Mouse (Mus musculus): ENCODE measurements around the gene Ttc5.
"Not testable (repeated sequence)": the region's sequence is repeated elsewhere in the genome, so short reads cannot be mapped to it uniquely, and the experiment has no call there.

Gene Ttc5

DNA sequence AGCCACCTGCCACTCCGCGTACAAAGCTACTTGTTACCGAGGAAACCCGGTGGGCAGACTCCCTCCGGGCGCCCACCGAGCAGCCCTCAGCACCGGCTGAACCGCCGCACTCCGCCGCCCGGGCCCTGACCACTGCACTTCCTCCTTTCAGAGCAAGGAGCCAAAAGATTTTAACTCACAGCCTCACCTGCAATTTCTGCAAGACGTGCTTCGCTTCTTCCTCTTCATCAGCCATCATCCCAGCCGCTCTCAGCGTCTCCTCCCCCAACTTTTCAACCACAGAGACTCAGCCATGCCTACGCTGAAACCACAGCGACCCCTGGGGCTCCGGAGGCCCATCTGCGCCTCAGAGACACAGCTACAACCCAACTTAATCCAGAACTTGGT, at the start of gene Ttc5:
Ttc5 (minus strand) TSS at position 269 of the 387 bp plus-strand sequence.
- DNase-seq (ENCODE audit: low read depth, low spot score) = peak; percentile 82

DNA sequence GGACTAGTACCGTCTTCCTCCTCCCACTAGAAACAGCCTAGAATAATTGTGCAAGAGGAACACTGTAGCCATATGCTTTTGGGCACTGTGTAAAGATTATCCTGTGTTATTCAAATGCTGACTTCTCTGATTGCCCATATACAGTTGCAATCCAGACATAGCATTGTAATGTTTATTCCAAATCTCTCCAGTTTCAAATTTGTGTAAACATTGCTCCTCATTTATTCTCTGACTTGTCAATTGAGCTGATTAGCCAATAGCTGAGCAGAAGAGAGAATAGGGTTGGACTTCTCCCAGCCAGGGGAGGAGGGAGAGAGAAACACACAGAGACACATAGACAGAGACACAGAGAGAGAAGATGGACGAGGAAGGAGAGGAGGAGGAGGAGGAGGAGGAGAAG, 49.1 kb upstream of the Ttc5 start:
- DNase-seq (ENCODE audit: low read depth, low spot score) = no peak

- no peak for DNase-seq (ENCODE audit: low read depth, low spot score)
Measured at GRCm38 (mm10) chr14:50833964-50834363, 48.6 kb upstream of the Ttc5 start.

DNA sequence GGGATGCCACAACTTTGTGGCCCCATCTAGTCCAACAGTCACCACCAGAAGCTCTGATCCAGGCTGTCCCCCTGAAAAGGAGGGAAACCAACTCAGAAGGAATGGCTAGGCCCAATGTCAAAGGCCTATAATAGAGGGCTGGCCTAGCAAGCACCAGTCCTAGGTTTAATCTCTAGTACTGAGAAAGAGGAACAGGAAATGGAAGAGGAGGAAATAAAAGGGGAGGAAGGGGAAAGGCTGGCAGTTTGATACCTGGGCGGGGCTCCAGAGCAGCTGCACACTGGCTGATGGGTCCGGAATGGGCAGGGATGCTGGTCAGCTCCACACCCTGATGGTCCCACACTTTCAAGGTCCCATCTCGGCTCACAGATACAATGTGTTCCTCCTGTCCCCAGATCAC, 44.6 kb upstream of the Ttc5 start:
- DNase-seq (ENCODE audit: low read depth, low spot score) = no peak

- DNase-seq (ENCODE audit: low read depth, low spot score) = peak; percentile 54
Measured at GRCm38 (mm10) chr14:50826579-50826978, 41.3 kb upstream of the Ttc5 start.

DNA sequence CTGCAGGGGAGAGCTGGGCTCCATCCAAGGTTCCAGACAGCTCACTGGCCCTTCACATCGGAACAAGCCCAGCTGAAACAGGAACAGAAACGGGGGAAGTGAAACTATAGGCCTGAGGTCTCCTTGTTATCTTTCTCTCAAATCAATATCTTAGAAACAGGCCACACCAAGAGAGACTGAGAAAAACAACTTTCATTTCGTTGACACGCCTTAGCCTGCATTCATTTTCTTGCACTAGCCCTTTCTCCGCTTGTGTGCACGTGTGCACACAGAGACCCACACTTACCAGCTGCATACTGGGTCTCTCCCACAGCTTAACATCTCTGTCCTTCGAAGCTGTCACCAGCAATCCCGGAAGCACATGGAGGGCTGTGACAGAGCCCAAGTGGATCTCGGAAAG, 38.9 kb upstream of the Ttc5 start:
- DNase-seq (ENCODE audit: low read depth, low spot score) = peak; percentile 28

DNA sequence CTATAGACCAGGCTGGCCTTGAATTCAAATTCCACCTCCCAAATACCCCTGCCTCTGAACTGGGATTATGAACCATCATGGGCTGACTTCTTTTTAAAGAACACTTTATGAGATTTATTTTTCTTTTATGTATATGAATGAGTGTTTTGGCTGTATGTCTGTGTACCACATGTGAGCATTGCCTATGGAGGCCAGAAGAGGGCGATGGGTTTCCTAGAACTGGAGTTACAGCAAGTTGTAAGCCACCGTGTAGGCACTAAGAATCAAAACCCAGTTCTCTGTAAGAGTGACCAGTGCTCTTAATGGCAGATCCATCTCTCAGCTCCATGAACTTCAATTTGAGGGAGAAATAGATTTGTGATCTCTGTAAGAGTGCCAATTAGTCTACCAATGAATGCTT, 37.9 kb upstream of the Ttc5 start:
- DNase-seq (ENCODE audit: low read depth, low spot score) = no peak

GRCm38 (mm10) chr14:50813060-50813459, 27.7 kb upstream of the Ttc5 start:
- DNase-seq (ENCODE audit: low read depth, low spot score) = no peak

GRCm38 (mm10) chr14:50807487-50808072, 22.3 kb upstream of the Ttc5 start, which contains the start of the genes Ccnb1ip1 and Parp2:
Gene Ccnb1ip1, minus strand, starts transcription at chr14:50807732.
Gene Parp2, plus strand, starts transcription at chr14:50807841.
- peak; percentile 99 for DNase-seq (ENCODE audit: low read depth, low spot score)

DNA sequence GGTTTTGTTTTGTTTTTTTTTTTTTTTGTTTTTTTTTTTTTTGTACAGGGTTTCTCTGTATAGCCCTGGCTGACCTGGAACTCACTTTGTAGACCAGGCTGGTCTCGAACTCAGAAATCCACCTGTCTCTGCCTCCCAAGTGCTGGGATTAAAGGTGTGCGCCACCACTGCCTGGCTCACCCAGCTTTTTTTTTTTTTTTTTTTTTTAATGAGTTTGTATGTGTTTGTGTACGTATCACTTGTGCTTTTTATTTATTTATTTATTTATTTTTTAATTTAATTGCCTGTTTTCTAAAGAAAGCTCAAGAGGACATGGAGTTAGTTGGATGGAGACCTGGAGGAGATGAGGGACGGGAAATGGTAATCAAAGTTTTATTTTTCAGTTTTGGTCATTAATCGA, 21.1 kb upstream of the Ttc5 start:
- not testable (repeated sequence) for DNase-seq (ENCODE audit: low read depth, low spot score)

DNA sequence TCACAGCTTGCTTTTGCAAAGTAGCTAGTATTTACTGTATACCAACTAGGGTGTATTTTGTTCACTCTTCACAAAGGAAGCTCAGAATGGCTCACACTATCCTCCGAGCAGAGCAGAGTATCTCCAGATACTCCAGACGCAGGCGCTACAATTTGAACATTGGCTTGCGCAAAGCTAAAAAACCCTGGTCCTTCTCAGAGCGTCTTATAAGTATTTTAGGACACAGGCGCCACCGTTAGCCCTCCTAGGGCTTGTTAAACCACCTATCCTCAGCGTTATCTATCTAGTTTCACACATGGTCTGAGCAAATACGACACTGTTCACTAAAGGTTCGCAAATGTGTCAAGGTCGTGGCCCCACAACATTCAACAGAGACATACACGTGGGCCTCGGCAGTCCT, 19.4 kb upstream of the Ttc5 start:
- no peak for DNase-seq (ENCODE audit: low read depth, low spot score)

DNA sequence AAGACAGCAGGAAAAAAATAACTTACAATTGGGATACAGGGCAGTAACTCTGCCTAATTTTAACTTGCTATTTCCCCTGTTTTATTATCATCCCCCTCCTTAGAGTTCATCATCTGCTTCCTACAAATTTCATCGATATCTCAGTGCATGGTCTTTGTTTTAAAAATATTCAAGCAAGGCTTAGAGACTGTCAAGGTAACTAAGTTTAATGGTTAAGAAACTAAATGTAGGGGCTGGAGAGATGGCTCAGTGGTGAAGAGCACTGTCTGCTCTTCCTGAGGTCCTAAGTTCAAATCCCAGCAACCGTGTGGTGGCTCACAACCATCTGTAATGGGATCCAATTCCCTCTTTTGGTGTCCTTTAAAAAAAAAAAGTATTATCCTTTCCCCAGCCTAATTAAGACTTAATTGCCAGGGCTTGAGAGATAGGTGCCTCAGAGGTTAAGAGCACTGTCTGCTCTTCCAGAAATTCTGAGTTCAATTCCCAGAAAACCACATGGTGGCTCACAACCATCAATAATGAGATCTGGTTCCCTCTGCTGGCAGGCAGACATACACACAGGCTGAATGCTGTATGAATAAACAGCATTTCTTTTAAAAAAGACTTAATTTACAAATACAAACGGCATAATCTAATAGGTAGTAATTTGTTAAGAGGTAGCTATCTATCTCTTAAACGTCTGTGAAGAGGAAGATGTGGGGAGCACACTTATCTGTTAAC, 17.7 kb upstream of the Ttc5 start:
- no peak for DNase-seq (ENCODE audit: low read depth, low spot score)

- DNase-seq (ENCODE audit: low read depth, low spot score) = no peak
Measured at GRCm38 (mm10) chr14:50802441-50802840, 17.1 kb upstream of the Ttc5 start.

- DNase-seq (ENCODE audit: low read depth, low spot score) = no peak
Measured at GRCm38 (mm10) chr14:50799502-50800259, 14.4 kb upstream of the Ttc5 start.

- DNase-seq (ENCODE audit: low read depth, low spot score) = no peak
Measured at GRCm38 (mm10) chr14:50798512-50798911, 13.2 kb upstream of the Ttc5 start.

DNA sequence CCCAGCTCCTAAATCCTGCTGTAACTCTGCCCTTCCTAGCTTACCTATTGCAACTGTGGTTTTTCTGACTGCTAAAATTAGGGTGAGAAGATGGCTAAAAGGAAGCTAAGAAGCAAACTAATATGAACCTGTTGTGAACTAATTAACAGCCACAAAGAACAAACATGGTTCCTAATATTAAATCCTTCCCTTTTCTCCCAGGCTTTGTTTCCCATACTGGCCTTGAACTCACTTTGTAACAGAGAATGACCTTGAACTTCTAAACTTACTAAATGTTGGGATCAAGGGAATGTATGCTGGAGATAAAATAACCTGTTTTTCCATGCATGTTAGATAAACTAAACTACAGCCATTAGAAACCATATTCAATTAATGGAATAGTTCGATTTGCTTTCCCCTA, 11.1 kb upstream of the Ttc5 start:
- DNase-seq (ENCODE audit: low read depth, low spot score) = no peak

- no peak for DNase-seq (ENCODE audit: low read depth, low spot score)
Measured at GRCm38 (mm10) chr14:50795965-50796364, 10.6 kb upstream of the Ttc5 start.

DNA sequence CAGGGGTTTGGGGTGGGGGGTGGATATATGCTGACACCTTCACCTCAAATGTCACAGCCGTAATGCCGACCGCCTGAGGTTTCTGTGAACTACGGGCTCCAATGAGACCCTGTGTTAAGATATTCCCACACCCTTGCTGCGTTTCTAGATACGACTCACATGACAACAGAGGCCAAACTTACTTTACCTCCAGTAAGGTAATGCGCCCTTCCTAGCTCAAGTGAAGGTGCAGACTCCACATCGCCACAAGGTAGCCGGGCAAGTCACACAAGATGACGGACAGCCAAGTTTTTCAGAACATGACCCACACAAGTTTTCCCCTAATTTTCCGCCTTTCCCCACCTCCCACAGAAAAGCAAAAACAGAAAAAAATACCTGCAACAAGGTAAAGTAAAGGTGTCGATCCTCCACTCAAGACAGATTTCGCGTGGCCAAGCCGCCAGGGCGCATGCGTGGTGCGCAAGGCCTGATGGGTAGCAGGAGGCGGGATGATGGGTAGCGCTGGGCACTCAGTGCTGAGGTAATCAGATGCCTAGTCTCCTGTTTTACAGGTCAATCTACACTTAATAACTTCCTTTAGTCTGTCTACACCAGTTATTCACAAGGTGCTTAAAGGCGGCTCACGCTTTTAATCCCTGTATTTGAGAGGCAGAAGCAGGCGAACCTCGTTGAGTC, 10.1 kb upstream of the Ttc5 start:
- DNase-seq (ENCODE audit: low read depth, low spot score) = no peak

DNA sequence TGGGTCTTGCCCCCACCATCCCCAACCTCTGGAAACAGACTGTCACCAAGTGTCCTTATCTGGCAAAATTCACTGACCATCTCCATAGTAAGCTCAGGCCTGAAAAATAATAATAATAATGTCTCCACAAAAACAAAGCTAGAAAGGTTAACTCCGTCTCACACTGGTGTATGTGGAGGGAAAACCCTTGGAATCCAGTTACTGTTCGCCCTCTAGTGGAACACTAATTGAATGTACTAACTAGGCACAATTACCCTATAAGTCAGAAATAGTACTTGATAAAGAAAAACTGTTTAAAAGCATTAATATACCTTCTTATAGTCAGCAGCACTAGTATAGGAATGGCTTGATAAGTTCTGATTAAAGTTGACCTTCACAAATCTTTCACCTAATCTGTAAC, 2.8 kb upstream of the Ttc5 start:
- no peak for DNase-seq (ENCODE audit: low read depth, low spot score)

DNA sequence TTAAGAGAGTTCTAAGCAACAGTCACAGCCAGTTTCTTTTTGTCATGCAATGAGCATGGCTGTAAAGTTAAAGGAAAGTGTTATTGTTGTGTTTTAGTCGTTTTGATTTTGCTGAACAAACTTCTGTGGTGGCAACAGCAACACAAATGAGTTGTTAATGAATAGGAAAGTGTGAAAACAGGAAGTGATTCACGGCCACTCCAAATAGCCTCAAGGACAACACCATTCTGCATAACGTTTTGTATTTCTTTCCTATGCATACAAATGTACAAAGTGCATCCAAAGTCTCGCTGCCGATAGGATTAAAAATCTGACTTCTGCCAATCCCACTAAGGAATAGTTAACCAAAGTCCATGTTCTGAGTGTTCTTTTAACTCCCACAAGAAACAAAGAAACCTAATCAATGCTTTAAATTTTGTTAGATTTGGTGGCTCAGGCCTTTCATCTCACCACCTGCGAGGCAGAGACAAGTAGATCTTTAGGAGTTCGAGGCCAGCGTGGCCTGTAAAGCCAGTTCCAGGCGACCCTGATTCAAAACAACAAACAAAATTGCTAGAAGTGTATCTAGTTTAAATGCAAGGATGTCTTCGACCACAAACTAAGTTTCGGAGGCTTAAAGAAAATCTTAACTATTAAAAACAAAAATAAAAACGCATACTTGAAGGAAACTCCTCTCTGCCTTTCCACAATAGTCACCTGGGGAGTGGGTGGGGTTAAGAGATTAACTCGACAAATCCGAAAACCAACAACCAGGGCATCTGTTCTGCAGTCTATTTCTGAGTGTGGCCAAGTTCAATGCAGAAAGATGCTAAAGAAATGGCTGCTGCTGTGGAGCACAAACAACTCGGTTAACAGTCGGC, 698 bp downstream of the Ttc5 start:
- DNase-seq (ENCODE audit: low read depth, low spot score) = no peak

GRCm38 (mm10) chr14:50782166-50782565, 3.2 kb downstream of the Ttc5 start:
- no peak for DNase-seq (ENCODE audit: low read depth, low spot score)

All from telencephalon, adult 2 months (tissue).